ENCODE assay signal across 21 mouse cellular contexts in the genomic region with DNA sequence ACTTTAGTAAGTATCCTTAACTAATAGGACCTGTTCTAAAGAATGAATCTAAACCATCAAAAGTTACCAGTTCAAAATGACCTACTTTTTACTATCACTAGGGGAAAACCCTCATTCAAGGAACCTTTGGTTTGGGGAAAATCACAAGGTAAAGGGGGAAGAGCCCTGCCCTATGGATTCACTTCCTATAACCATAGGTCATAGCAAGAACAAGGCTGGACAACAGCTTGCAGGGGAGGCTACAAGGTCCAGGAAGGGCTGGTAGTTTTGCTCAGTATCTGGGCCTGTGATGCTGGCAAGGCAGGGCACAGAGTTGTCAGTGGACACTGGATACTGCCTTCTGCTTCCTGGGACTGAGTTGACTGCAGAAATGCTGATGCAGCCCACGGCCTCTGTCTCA.
A peak's percentile ranks its signal among the peaks of the same experiment; 100 is the strongest.
DNase-seq lines count a peak whose midpoint lies in the region; ATAC-seq and TF ChIP-seq lines count a peak whose summit lies in the region.
"Had no signal": no experiment of that assay in that cellular context is flagged by ENCODE, and none has a peak within 500 bp of the region (broad histone marks: within the 10 kb centered on the region; RNA-seq: fewer than 3 reads in every experiment).

No protein-coding gene starts in this region.

- no peak for TF ChIP-seq CTCF in lung, postnatal 0 days (IDR thresholded peaks at IDR 0.05)

- peaks cover 23% of the 10 kb centered on the region for H3K4me1 ChIP-seq in heart, embryonic 12.5 days (replicated peaks)
- H3K4me1 ChIP-seq in lung, postnatal 0 days (ENCODE audit: insufficient read depth, low read depth, low read length): no peaks in the 10 kb centered on the region
- H3K4me1 ChIP-seq: embryonic facial prominence, embryonic 15.5 days; forebrain, embryonic 12.5 days had no signal

- H3K36me3 ChIP-seq in heart, embryonic 12.5 days: no peaks in the 10 kb centered on the region
- H3K36me3 ChIP-seq in lung, postnatal 0 days (ENCODE audit: insufficient read depth, low read length): no peaks in the 10 kb centered on the region
- H3K36me3 ChIP-seq: embryonic facial prominence, embryonic 15.5 days; forebrain, embryonic 12.5 days; hindbrain, embryonic 12.5 days had no signal

- WGBS in heart, embryonic 12.5 days: 64% methylated on average over 1 of the region's 1 CpGs
- WGBS in lung, postnatal 0 days: 67% methylated on average over 1 of the region's 1 CpGs

- no peak for ATAC-seq in heart, embryonic 12.5 days (ENCODE audit: insufficient number of reproducible peaks, low FRiP score)
- no peak for ATAC-seq in lung, postnatal 0 days
- peak; percentile 66 for ATAC-seq in megakaryocyte, adult 5-6 weeks (ENCODE audit: poor library complexity, severe bottlenecking)
- ATAC-seq: forebrain, postnatal 0 days; hindbrain, embryonic 16.5 days had no signal

- no peaks in the 10 kb centered on the region for H3K9me3 ChIP-seq in heart, embryonic 12.5 days (replicated peaks)
- no peaks in the 10 kb centered on the region for H3K9me3 ChIP-seq in lung, postnatal 0 days (ENCODE audit: low read length)
- H3K9me3 ChIP-seq: embryonic facial prominence, embryonic 15.5 days; forebrain, embryonic 12.5 days; hindbrain, embryonic 12.5 days had no signal

- no peaks in the 10 kb centered on the region for H3K27me3 ChIP-seq in heart, embryonic 12.5 days (replicated peaks)
- H3K27me3 ChIP-seq in lung, postnatal 0 days (replicated peaks; ENCODE audit: insufficient read depth, low read length): no peaks in the 10 kb centered on the region
- H3K27me3 ChIP-seq: embryonic facial prominence, embryonic 15.5 days; forebrain, embryonic 12.5 days; hindbrain, embryonic 12.5 days had no signal

- DNase-seq in heart, adult 11 months: peak; percentile 83
- no peak for DNase-seq in lung, postnatal 0 days (ENCODE audit: low spot score)
- no peak for DNase-seq in lung, adult 18-20 months
- DNase-seq in urinary bladder, postnatal 10 days (ENCODE audit: low spot score): no peak
- DNase-seq in ovary, adult 18-20 months (ENCODE audit: low spot score): no peak
- DNase-seq: adrenal gland, adult 2 months; adrenal gland, postnatal 25 days; cerebellum, adult 18-20 months; cerebellum, adult 9-11 months; embryo, embryonic 11 days; forebrain, postnatal 0 days; gastrocnemius, postnatal 14 days; heart, postnatal 10 days; heart, postnatal 4 days had no signal

- H3K9ac ChIP-seq in heart, embryonic 12.5 days: no peak overlapping the region
- H3K9ac ChIP-seq in lung, postnatal 0 days (replicated peaks; ENCODE audit: low read depth): no peak overlapping the region
- H3K9ac ChIP-seq: embryonic facial prominence, embryonic 15.5 days; forebrain, embryonic 12.5 days; forebrain, postnatal 0 days; hindbrain, embryonic 12.5 days had no signal

- TF ChIP-seq EP300 in lung, postnatal 0 days (IDR thresholded peaks at IDR 0.05): no peak

- H3K27ac ChIP-seq in heart, embryonic 12.5 days (ENCODE audit: poor library complexity, severe bottlenecking): no peak overlapping the region
- peak overlapping the region; percentile 71 for H3K27ac ChIP-seq in lung, postnatal 0 days (ENCODE audit: low read length)
- H3K27ac ChIP-seq: embryonic facial prominence, embryonic 15.5 days; forebrain, embryonic 12.5 days; hindbrain, embryonic 12.5 days had no signal

- H3K4me3 ChIP-seq in heart, embryonic 12.5 days: no peak overlapping the region
- no peak overlapping the region for H3K4me3 ChIP-seq in lung, postnatal 0 days (ENCODE audit: low read depth, low read length)
- H3K4me3 ChIP-seq: embryonic facial prominence, embryonic 15.5 days; erythroblast, embryonic 14.5 days; forebrain, embryonic 12.5 days; hindbrain, embryonic 12.5 days had no signal

- H3K4me2 ChIP-seq in heart, embryonic 12.5 days: no peak overlapping the region
- no peak overlapping the region for H3K4me2 ChIP-seq in lung, postnatal 0 days (replicated peaks; ENCODE audit: low read depth, low read length)
- H3K4me2 ChIP-seq: embryonic facial prominence, embryonic 15.5 days; forebrain, embryonic 12.5 days; hindbrain, embryonic 12.5 days had no signal
